Mouse (Mus musculus) liver, embryonic 15.5 days (tissue): ENCODE data around the gene Map2. TPM values are rescaled to one million over a fixed set of nuclear protein-coding genes. Genes with fewer than 3 reads are reported as not detected.

Experiments used
- ATAC-seq: fragments of 200-750 bp; cut with Nextera tagmentation; 2 replicates; pipeline ENCODE4 v1.8.0; 2017; ENCODE audit warnings: moderate number of reproducible peaks, mild to moderate bottlenecking, moderate library complexity; ENCODE audit not compliant: insufficient read depth
- H3K27ac ChIP-seq: fragments of 300-500 bp; sonication (generic); replicated peaks from 2 replicates; pipeline ENCODE4 v1.5.1; 2015; ENCODE audit warnings: mild to moderate bottlenecking, inconsistent platforms
- H3K27me3 ChIP-seq: fragments of 300-500 bp; sonication (generic); 2 replicates; pipeline ENCODE4 v1.6.1; 2015; ENCODE audit warnings: mild to moderate bottlenecking, inconsistent platforms
- H3K36me3 ChIP-seq: fragments of 300-500 bp; sonication (generic); replicated peaks from 2 replicates; pipeline ENCODE4 v1.6.1; 2015; ENCODE audit warnings: moderate library complexity, mild to moderate bottlenecking, inconsistent platforms
- H3K4me1 ChIP-seq: fragments of 300-500 bp; sonication (generic); replicated peaks from 2 replicates; pipeline ENCODE4 v1.6.1; 2015; ENCODE audit warnings: inconsistent platforms
- H3K4me2 ChIP-seq: fragments of 300-500 bp; sonication (generic); 2 replicates; pipeline ENCODE4 v1.6.1; 2015; ENCODE audit warnings: moderate library complexity, mild to moderate bottlenecking, inconsistent platforms
- H3K4me3 ChIP-seq: fragments of 300-500 bp; sonication (generic); replicated peaks from 2 replicates; pipeline ENCODE4 v1.5.1; 2015; ENCODE audit warnings: mild to moderate bottlenecking, inconsistent platforms
- H3K9ac ChIP-seq: fragments of 300-500 bp; sonication (generic); 2 replicates; pipeline ENCODE4 v1.6.1; 2015; ENCODE audit warnings: moderate library complexity, mild to moderate bottlenecking, inconsistent platforms
- H3K9me3 ChIP-seq: fragments of 300-500 bp; sonication (generic); replicated peaks from 2 replicates; pipeline ENCODE4 v1.6.1; 2016; ENCODE audit warnings: inconsistent platforms
- WGBS: fragments of 180-500 bp; shearing (Covaris S2); methylation state at CpG from one replicate; pipeline ENCODE4 v1.1.7; 2015; ENCODE audit warnings: mixed read lengths; ENCODE audit not compliant: insufficient replicate concordance; 5-methylcytosine and 5-hydroxymethylcytosine counted together
- polyA plus RNA-seq: library from polyadenylated mRNA; unstranded; fragments of >200 nt; fragmentation: Nextera tagmentation; extraction: Ambion mirVana; gene quantifications from 2 replicates; pipeline ENCODE4 v1.2.1, GENCODE M21; 2015

Gene Map2
- polyA plus RNA-seq = 1.3 and 1.8 TPM in 2 replicates

DNA sequence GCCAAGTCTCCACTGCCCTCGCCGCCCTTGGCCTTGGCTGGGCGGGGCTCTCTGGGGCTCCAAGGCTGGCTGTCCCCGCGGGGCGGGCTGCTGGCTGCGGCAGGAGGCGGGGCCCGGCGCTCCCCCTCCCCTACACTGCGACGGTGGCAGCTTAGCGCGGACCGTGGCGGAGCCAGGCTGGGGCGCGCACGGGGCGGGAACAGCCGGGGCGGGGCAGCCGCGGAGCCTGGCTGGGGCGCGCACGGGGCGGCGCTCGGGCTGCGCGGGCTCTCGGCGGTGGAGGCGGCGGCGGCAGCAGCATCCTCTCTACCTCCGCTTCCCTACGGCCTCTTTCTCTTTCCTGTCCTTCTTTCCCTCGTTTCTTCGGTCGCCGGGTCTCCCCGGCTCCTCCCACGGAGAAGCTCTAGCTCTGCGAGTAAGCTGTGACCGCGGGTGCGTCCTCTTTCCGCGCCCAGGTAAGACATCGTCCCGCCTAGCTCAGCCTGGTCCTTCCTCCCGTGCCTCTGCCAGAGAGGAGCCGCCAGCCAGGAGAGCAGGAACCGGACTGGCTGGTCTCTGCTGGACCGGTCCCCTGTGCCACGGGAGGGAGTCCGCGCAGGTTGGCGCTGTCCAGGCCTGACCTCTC, at the start of gene Map2:
Gene Map2, plus strand, starts transcription at position 233 of the 625 bp plus-strand sequence.
- Histone ChIP-seq H3K4me2 (peak within 1 kb of the TSS; percentile 65), H3K27ac (no peak within 1 kb of the TSS), H3K9me3 (no peaks in the 10 kb centered on the region), H3K4me1 (0 out of 2 replicates have a peak, but pooled peaks cover 5% of the 10 kb centered on the region), H3K27me3 (peaks cover 10% of the 10 kb centered on the region), H3K4me3 (peak within 1 kb of the TSS; percentile 50), H3K36me3 (no peaks in the 10 kb centered on the region), H3K9ac (no peak within 1 kb of the TSS)
- WGBS = under 1% methylated on average over 44 of the region's 61 CpGs
- peak; percentile 83 for ATAC-seq

- no peak overlapping the region for H3K4me3 ChIP-seq
- H3K4me1 ChIP-seq = no peaks in the 10 kb centered on the region
- no peaks in the 10 kb centered on the region for H3K27me3 ChIP-seq
- no peaks in the 10 kb centered on the region for H3K36me3 ChIP-seq
- H3K9ac ChIP-seq = no peak overlapping the region
- no peak overlapping the region for H3K4me2 ChIP-seq
- H3K27ac ChIP-seq = no peak overlapping the region
- ATAC-seq = no peak
- H3K9me3 ChIP-seq = no peaks in the 10 kb centered on the region
Measured at GRCm38 (mm10) chr1:66133014-66133413, 42.1 kb upstream of the Map2 start.

GRCm38 (mm10) chr1:66135324-66135723, 39.7 kb upstream of the Map2 start:
- H3K4me1 ChIP-seq = no peaks in the 10 kb centered on the region
- H3K36me3 ChIP-seq = no peaks in the 10 kb centered on the region
- H3K9ac ChIP-seq = no peak overlapping the region
- no peaks in the 10 kb centered on the region for H3K9me3 ChIP-seq
- no peak overlapping the region for H3K4me2 ChIP-seq
- no peak for ATAC-seq
- H3K27ac ChIP-seq = no peak overlapping the region
- no peaks in the 10 kb centered on the region for H3K27me3 ChIP-seq
- no peak overlapping the region for H3K4me3 ChIP-seq

- no peaks in the 10 kb centered on the region for H3K36me3 ChIP-seq
Measured at GRCm38 (mm10) chr1:66140686-66141085, 34.4 kb upstream of the Map2 start.

DNA sequence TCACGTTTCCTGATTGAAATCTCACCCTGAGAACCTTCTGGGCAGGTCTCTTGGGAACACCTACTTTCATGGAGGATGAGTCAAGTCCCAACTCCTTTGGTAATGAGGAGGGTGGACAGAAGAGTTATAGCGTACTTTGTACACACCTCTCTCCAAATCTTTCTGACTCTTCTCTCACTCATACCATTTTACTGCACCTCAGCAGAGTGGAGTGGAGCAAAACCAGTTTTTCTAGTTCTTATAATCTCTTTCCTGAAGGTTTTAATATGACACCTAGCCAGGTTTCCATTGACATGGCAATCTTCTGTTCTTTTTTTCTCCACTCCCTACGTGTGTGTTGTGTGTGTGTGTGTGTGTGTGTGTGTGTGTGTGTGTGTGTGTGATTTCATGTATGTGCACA, 29.9 kb upstream of the Map2 start:
- H3K36me3 ChIP-seq = no peaks in the 10 kb centered on the region
- no peaks in the 10 kb centered on the region for H3K9me3 ChIP-seq
- no peaks in the 10 kb centered on the region for H3K27me3 ChIP-seq
- WGBS = 48% methylated on average over 3 of the region's 3 CpGs
- no peak overlapping the region for H3K9ac ChIP-seq
- H3K4me3 ChIP-seq = no peak overlapping the region
- no peaks in the 10 kb centered on the region for H3K4me1 ChIP-seq
- H3K4me2 ChIP-seq = no peak overlapping the region
- no peak for ATAC-seq
- no peak overlapping the region for H3K27ac ChIP-seq

More at GRCm38 (mm10) chr1:66140686-66141085, 34.4 kb upstream of the Map2 start:
- 61% methylated on average over 1 of the region's 1 CpGs for WGBS
- Histone ChIP-seq H3K27ac (no peak overlapping the region), H3K4me1 (no peaks in the 10 kb centered on the region), H3K9ac (no peak overlapping the region), H3K4me2 (no peak overlapping the region), H3K9me3 (no peaks in the 10 kb centered on the region), H3K27me3 (no peaks in the 10 kb centered on the region), H3K4me3 (no peak overlapping the region)
- no peak for ATAC-seq

DNA sequence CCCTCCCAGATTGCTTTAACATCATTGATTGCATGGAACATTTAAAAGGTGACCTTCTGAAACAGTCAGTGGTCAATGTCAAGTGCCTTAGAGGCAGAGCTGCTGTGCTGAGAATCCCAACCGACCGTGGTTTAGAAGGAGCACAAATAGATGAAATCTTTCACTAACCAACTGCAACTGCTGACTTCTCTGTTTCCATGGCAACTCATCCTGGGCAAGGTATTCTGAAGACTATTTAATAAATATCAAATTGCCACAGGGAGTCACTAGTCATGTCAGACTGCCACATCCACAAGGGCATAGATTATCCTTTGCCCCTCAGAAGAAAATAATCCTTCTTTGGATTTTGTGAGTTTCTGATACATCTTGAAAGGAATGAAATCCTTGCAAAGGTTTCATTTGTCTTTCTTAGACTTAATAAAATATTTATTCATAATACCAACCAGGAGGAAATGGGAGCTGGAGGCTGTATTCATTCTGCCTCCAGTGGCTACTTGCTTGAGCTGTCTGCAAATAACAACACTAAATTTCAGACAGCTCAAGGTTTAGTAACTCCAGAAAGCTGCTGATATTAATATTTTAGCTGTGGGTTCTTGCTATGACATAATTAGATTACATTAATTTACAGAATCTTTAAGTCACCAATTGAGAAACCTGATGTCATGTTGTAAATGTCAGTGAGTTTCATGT, 26.1 kb upstream of the Map2 start:
- no peak for ATAC-seq
- Histone ChIP-seq H3K27me3 (no peaks in the 10 kb centered on the region), H3K27ac (no peak overlapping the region), H3K4me2 (no peak overlapping the region), H3K9ac (no peak overlapping the region), H3K4me3 (no peak overlapping the region), H3K36me3 (no peaks in the 10 kb centered on the region), H3K4me1 (no peaks in the 10 kb centered on the region), H3K9me3 (no peaks in the 10 kb centered on the region)
- 71% methylated on average over 2 of the region's 2 CpGs for WGBS

- no peaks in the 10 kb centered on the region for H3K36me3 ChIP-seq
- H3K4me1 ChIP-seq = no peaks in the 10 kb centered on the region
- 60% methylated on average over 3 of the region's 3 CpGs for WGBS
- ATAC-seq = no peak
- no peak overlapping the region for H3K4me3 ChIP-seq
- no peaks in the 10 kb centered on the region for H3K9me3 ChIP-seq
- H3K9ac ChIP-seq = no peak overlapping the region
- no peak overlapping the region for H3K4me2 ChIP-seq
- H3K27ac ChIP-seq = no peak overlapping the region
- no peaks in the 10 kb centered on the region for H3K27me3 ChIP-seq
Measured at GRCm38 (mm10) chr1:66150806-66151205, 24.3 kb upstream of the Map2 start.

DNA sequence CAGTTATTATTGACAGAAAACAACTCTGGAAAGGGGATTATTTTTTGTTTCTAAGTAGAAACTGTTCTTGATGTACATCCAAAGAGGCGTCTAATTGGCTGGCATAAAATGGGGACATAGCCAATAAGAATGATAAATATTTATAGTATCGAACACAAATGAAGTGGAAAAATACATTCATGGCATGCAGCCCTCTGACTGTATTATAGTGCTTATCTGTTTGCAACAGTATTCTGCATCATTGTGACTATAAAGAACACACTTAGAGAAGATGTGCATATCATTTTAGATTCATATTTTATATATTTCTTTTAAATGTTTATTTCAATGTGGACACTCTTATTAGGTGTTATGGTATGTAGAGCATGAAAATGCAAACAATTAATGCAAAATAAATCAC, 17.9 kb upstream of the Map2 start:
- H3K9me3 ChIP-seq = no peaks in the 10 kb centered on the region
- no peaks in the 10 kb centered on the region for H3K36me3 ChIP-seq
- no peaks in the 10 kb centered on the region for H3K4me1 ChIP-seq
- H3K27ac ChIP-seq = no peak overlapping the region
- ATAC-seq = no peak
- WGBS = 61% methylated on average over 2 of the region's 2 CpGs
- no peak overlapping the region for H3K9ac ChIP-seq
- no peak overlapping the region for H3K4me3 ChIP-seq
- H3K27me3 ChIP-seq = no peaks in the 10 kb centered on the region
- no peak overlapping the region for H3K4me2 ChIP-seq

DNA sequence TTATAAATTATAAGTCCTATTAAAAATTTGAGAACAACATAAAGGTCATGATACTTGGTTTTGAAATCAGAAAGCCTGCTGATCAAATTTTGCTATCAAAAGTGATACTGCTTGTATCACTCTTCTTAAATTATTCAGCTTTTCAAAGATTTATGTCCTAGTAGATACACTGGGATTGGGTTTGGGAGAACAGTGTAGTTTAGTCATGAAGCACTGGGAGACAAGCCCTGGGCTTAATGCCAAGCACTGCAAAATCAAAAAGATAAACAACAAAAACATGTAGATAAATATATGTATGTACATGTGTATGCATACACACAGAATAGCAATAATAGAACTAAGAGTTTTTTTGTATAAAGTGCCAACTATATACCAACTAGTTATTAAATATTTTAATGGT, 17.5 kb upstream of the Map2 start:
- H3K9ac ChIP-seq = no peak overlapping the region
- no peaks in the 10 kb centered on the region for H3K4me1 ChIP-seq
- H3K4me3 ChIP-seq = no peak overlapping the region
- no peaks in the 10 kb centered on the region for H3K36me3 ChIP-seq
- H3K4me2 ChIP-seq = no peak overlapping the region
- no peaks in the 10 kb centered on the region for H3K27me3 ChIP-seq
- H3K27ac ChIP-seq = no peak overlapping the region
- no peak for ATAC-seq
- H3K9me3 ChIP-seq = no peaks in the 10 kb centered on the region

DNA sequence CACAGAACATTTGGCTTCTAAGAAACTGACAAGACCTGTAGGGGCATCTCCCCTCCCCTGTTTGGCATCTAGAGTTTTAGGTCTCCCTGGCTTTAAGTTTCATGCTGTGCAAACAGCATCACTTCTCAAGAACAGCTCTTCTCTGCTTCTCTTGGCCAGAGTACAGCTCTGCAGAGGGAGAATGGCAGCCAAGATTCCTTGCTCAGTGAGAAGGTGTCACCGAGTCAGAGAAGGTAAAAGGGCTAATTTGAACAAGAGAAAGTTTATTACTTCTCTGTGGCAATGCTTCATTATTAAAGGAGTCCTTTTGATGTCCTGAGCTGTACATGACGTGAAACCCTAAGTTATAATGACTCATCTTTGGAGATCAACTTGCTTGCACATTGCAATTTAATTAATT, 10.4 kb upstream of the Map2 start:
- H3K27me3 ChIP-seq = no peaks in the 10 kb centered on the region
- no peaks in the 10 kb centered on the region for H3K36me3 ChIP-seq
- H3K9ac ChIP-seq = no peak overlapping the region
- H3K4me1 ChIP-seq = no peaks in the 10 kb centered on the region
- no peak overlapping the region for H3K4me2 ChIP-seq
- H3K4me3 ChIP-seq = no peak overlapping the region
- no peak for ATAC-seq
- 41% methylated on average over 2 of the region's 2 CpGs for WGBS
- H3K9me3 ChIP-seq = no peaks in the 10 kb centered on the region
- H3K27ac ChIP-seq = no peak overlapping the region

GRCm38 (mm10) chr1:66168722-66169121, 6.4 kb upstream of the Map2 start:
- no peak for ATAC-seq
- Histone ChIP-seq H3K27me3 (no peaks in the 10 kb centered on the region), H3K36me3 (no peaks in the 10 kb centered on the region), H3K4me3 (no peak overlapping the region), H3K9ac (no peak overlapping the region), H3K4me1 (no peaks in the 10 kb centered on the region), H3K4me2 (no peak overlapping the region), H3K9me3 (no peaks in the 10 kb centered on the region), H3K27ac (no peak overlapping the region)
- 40% methylated on average over 5 of the region's 5 CpGs for WGBS

GRCm38 (mm10) chr1:66172127-66172526, 2.9 kb upstream of the Map2 start:
- ATAC-seq = no peak
- Histone ChIP-seq H3K4me1 (0 out of 2 replicates have a peak, but pooled peaks cover 5% of the 10 kb centered on the region), H3K4me3 (no peak overlapping the region), H3K9ac (no peak overlapping the region), H3K9me3 (no peaks in the 10 kb centered on the region), H3K4me2 (no peak overlapping the region), H3K27ac (no peak overlapping the region), H3K27me3 (peaks cover 10% of the 10 kb centered on the region), H3K36me3 (no peaks in the 10 kb centered on the region)
- 67% methylated on average over 3 of the region's 3 CpGs for WGBS
